Mouse (Mus musculus): Measurements from ENCODE around the gene Gm43951. TPM values are rescaled to one million over a fixed set of nuclear protein-coding genes. Genes with fewer than 3 reads are reported as not detected.
A peak's percentile ranks its signal among the peaks of the same experiment; 100 is the strongest.
"Not testable (repeated sequence)": the region's sequence is repeated elsewhere in the genome, so short reads cannot be mapped to it uniquely, and the experiment has no call there.

Gene Gm43951
- polyA plus RNA-seq, 3 experiments from 2014 or later, result not detected

DNA sequence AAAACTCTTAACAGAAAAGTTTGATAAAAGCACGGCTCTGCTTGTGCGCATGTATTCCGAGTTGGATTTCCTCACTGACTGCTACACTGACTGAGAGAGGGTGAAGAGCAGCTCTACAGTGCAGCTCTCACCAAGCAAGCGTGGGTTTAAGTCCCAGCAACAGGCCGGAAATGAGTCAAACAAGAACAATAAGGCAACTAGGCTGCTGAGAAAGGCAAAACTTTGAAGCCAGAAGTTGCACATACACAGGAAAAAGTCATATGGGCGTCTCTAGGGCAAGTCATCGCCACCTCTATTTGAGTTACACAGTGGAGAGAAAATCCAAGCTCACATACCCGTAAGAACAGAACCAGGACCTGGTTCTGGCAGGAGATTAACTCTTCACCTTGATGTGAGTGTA is 10.1 kb downstream of the Gm43951 start:
- ATAC-seq, result peak; percentile 87

DNA sequence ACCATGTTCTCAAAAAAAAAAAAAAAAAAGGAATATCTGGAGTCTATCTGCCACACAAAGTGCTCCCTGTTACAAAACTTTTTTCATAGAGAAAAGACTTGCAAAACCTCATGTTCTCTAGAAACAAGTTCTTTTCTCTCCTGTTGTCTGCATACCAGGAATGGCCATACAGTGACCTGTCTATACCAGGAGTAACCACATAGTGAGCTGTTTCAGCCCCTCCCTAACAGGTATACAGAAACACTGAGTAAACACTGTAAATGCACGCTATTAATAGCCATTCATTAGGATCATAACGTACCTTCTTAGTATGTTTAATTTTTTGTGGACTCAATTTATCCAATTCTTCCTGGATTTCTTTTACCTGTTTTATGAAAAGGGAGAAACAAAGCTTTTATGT is 12.4 kb downstream of the Gm43951 start:
- no peak for ATAC-seq

DNA sequence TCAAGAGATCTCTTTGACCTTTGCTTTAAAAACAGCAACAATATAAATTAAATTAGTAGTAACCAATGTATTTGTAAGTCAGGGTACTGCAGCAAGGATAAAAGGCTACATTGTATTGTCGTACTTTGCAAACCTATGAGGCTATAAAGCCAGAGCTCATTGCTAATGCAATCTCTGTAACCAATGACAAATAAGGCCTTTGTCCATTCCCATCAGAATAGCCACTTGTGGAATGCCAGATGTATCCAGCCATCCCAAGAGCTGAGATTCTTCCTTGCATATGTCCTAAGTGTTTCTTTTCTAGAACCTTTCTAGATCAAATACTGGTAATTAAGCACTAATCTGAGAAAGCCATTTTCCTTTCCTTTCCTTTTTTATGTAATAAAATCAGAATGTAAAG is 15.8 kb downstream of the Gm43951 start:
- ATAC-seq, result no peak

DNA sequence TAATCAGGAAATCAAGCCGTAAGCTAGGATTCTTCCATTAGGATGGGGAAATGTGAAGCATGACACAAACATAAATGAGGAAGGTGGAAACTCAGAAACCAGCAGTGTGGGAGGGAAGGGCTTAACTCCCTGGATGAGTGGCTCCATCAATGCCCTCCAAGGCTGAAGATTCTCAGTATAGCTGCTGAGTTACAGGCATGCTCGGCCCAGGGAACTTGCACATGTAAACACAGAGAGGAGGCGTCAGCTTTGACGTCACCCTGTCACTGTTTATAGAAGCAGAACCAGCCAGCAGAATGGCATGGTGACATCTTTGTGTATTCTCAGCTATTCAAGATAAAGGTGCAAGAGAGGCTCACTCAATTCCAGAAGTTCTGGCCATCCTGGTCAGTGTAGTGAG is 22.4 kb downstream of the Gm43951 start:
- ATAC-seq, result no peak

DNA sequence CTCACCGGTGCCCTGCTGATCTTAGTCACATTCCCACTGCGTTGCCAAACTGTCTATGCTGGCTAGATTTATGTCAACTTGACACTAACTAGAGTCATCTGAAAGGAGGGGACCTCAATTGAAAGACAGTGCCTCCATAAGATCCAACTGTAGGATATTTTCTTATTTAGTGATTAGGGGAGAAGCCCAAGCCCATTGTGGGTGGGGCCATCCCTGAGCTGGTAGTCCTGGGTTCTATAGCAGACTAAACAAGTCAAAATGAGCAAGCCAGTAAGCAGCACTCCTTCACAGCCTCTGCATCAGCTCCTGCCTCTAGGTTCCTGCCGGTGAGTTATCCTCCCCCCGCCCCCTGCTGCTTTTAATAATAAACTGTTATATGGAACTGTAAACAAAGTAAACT is 25.5 kb downstream of the Gm43951 start:
- no peak for ATAC-seq

DNA sequence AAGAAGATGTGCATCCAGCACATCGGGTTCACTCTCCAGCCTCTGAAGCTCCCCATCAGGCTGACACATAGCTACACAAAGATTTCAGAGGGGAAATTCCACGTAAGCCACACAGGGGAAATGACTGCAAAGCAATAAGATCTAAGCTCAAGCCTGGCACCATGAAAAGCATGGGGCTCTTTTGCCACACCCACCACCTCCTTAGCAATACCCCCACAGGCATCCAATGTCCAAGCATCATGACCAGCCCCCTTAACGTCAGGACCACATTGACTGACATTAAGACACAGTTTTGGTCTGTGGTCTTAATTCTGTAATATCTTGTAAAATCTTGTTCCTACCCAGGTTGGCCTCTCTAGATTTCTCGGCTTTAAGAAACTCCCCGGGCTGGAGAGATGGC is 26.1 kb downstream of the Gm43951 start:
- no peak for ATAC-seq

DNA sequence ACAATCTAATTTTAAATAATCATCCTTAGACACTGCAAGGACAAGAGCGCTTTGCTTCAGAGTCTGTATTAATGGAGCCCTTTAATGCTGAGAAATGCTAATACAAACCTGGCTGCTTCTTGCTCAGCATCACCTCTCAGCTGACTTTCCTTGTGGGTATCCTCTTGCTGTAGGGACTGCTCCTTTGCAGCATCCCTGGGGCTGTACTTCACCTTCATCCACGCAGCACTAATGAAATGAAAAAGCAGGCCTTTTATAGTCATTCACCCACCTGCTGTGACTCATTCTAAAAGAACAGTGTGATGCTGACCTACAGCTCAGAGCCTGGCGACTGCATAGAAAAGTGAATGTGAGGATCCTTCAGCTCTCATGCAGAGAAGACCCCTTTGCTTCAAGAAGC is 30.1 kb downstream of the Gm43951 start:
- no peak for ATAC-seq

DNA sequence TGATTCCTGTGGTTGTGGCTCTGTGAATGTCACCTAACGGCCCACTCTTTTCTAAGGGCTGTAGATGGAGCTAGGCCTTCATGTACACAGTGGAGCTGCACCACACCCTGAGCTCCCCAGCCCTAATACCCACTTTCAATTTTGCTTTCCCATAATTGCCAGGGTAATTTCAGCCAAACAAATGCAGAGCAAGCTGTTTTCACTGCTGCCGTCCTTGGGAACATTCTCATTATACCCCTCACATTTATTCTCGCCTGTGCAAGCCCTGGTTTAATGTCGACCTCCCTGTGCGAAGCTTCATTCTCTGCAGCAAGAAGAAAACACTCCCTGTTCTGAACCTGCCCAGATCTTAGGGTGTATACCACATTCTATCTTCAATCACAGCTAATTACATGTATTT is 30.7 kb downstream of the Gm43951 start:
- no peak for ATAC-seq

DNA sequence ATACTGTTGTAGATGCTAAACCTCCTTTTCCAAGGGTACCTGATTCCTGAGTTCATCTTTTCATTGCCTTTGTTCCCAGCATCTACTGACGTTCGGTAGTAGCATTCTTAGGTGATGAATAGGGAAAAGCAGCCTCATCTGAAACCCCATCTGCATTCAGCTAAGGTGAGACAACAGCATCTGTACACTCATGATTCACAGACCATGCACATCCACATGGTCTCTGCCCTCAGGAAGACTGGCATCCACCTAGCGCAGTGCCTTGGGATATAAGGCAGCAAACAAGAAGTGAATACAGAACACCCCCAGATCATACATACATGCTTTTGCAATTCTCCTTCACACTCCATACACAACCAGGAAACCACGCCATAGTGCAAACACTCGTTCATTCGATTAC is 31.9 kb downstream of the Gm43951 start:
- no peak for ATAC-seq

DNA sequence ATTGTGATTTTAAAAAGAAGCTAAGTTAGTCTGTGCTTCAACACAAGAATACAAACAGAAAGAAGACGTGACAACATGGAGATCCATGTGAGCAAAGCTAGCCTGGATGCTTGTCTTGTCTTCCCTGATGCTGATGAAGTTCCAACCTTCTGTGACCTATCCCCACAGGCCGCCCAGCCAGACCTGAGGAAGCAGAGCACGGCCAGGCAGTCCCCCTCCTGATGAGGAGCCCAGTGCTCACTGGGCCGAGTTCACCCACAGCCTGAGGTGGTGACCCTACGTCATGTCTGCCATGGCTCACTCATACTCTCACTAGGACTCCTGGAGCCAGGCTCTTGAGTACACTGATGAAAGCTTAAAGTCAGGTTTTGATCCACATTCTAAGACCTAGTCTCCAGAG is 33.1 kb downstream of the Gm43951 start:
- ATAC-seq, result no peak

DNA sequence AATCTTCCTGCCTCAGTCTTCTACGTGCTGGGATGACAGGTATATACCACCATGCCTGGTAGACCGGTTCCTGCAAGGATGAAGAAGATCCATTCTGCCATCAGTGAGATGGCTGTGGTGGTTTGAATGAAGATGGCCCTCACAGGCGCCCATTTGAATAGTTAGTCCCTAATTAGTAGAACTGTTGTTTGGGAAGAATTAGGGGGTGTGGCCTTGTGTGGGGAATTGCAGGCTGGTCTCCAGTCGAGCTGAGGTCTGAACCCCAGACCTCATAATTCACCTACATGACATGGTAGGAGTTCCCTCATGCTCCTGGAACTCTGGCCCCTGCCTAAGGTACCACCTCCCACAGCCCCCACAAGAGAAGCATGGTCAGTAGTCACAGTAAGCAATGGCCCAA is 34.7 kb downstream of the Gm43951 start:
- ATAC-seq, result not testable (repeated sequence)

DNA sequence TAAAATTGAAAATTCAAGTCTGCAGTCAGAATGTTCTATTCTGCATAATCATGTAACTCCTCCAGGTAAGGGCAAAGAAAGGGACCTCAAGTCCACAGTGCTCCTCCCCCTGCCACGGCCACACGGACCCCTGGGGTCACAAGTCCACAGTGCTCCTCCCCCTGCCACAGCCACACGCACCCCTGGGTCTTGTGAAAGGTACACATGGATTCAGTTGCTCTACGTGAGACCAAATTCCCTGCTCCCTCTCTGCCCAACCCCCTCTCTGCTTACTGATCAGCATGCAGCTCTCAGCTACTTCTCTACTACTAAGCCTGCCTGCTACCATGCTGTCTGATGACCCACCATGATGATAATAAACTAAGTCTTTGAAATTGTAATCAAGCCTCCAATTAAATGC is 36.8 kb downstream of the Gm43951 start:
- no peak for ATAC-seq

DNA sequence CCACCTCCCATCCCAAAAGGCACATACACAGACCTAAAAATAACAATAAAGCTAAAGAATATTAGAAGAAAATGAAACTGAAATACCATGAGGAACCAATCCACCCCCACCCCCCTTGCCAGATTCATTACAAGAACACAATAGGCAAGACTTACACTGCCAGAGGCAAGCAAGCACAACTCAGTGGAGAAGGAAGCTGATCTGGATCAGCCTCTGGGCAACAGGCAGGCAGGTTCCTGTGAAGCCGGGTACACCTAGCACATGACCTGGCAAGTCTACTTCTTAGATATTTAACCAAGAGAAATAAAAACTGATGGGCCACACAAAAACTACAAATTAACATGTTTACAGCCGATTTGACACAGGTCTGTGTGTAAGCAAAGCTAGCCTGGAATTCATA is 43.4 kb downstream of the Gm43951 start:
- no peak for ATAC-seq

DNA sequence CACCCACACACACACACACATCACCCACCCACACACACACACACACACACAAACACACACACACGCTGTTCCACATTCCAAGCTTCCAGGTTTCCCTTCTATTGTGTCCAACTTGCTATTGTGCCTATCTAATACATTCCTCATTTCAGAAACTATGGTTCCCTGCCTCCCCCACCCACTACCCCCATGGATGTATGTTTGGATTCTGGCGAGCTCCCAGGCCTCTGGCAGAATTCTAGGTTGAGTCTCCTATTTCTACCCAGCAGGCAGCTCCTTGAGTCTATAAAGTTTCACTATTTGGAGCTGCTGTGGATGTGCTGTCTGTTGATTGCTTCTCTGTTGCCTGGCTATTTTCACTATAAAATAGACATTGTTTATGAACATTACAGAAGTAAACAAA is 50.0 kb downstream of the Gm43951 start:
- ATAC-seq, result no peak

DNA sequence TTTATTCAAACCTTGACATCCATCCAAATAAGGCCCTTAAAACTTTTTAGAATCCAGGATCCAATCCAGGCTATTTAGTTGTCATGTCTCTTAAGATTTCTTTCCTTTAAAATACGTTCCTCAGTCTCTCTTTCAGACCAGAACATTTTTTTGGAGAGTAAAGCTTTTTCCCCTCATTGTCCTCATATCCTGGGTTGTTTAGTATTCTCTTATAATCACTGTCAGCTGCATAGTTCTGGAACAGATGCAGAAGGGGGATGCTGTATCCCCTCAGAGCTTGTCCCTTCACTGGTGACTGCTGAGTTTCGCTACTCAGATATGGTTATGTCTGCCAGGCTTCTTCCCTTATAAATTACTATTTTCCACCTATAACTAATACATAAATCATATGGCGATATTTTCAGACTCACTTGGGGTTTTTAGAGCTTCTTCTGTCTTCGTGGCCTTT is 50.6 kb downstream of the Gm43951 start:
- ATAC-seq, result no peak

DNA sequence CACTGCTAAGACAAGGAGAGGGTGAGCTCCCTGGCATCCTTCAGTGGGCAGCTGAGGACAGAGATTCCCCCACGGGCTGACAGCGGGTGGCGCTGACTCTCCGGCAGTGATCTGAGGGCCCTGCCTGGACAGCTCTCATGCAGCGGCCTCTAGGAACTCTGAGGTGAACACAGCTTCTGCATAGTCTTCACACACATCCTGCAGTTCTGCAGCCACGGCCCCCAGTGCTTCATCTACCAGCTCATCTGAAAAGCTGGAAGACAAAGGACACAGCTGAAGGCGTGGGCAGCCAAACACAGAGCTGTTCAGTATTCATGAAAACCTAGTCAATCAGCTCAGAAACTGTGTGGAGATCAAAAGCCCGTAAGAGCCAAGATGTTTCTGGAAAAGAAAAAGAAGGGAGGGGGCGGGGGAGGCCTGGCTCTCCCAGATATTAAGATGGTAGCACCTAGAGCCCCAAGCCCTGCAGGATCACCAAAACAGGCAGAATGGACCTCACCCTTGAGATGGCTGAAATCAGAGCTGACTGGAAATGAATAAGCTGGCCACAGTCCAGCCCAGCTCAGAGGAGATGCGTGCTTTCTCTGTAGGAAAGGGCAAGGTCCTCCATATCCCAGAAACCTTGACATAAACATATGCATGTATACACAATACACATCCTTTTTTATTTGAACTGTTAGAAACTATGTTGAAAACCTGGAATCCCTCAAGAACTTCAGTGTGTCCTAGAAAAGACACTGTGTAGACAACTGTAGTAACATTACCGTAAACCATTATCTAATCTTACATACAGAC is 51.3 kb downstream of the Gm43951 start:
- no peak for ATAC-seq

Other genes with a start within 250 kb of the Gm43951 start
- gene Aipl1, start 169.3 kb downstream of the Gm43951 start, polyA plus RNA-seq (2017; shearing (Covaris generic)), result under 1 TPM in 1 of 3 experiments, not detected in 2; 0.15 TPM
- 10 to 100 TPM in 1 of 3 experiments, 1 to 10 TPM in 2; 2.4 to 38.2 (median 2.6) TPM for gene Pimreg, start 164.8 kb downstream of the Gm43951 start, polyA plus RNA-seq (2017; shearing (Covaris generic))
- not detected for gene Pitpnm3, start 71.1 kb downstream of the Gm43951 start, polyA plus RNA-seq (2017; shearing (Covaris generic))
- gene 4933427D14Rik, start 619 bp upstream of the Gm43951 start, polyA plus RNA-seq (2017; shearing (Covaris generic)), result 10 to 100 TPM; 16.7 to 27.9 (median 22.9) TPM
- 100 to 1,000 TPM; 106 to 179 (median 111) TPM for gene Txndc17, start 707 bp upstream of the Gm43951 start, polyA plus RNA-seq (2017; shearing (Covaris generic))
- gene Med31, start 8.8 kb upstream of the Gm43951 start, polyA plus RNA-seq (2017; shearing (Covaris generic)), result 10 to 100 TPM; 18.1 to 26.9 (median 22.3) TPM
- gene Slc13a5, start 60.4 kb upstream of the Gm43951 start, polyA plus RNA-seq (2017; shearing (Covaris generic)), result not detected
- 100 to 1,000 TPM in 1 of 3 experiments, 10 to 100 TPM in 2; 45.3 to 118 (median 50.4) TPM for gene Xaf1, start 94.8 kb upstream of the Gm43951 start, polyA plus RNA-seq (2017; shearing (Covaris generic))
- gene Fbxo39, start 107.6 kb upstream of the Gm43951 start, polyA plus RNA-seq (2017; shearing (Covaris generic)), result not detected
- gene Tekt1, start 155.6 kb upstream of the Gm43951 start, polyA plus RNA-seq (2017; shearing (Covaris generic)), result not detected
- not detected for gene Smtnl2, start 204.9 kb upstream of the Gm43951 start, polyA plus RNA-seq (2017; shearing (Covaris generic))
- gene Ggt6, start 228.7 kb upstream of the Gm43951 start, polyA plus RNA-seq (2017; shearing (Covaris generic)), result not detected
- 10 to 100 TPM; 46.1 to 71.2 (median 64.1) TPM for gene Mybbp1a, start 234.5 kb upstream of the Gm43951 start, polyA plus RNA-seq (2017; shearing (Covaris generic))